Mouse (Mus musculus): Measurements from ENCODE around the gene Zfp189.

DNA sequence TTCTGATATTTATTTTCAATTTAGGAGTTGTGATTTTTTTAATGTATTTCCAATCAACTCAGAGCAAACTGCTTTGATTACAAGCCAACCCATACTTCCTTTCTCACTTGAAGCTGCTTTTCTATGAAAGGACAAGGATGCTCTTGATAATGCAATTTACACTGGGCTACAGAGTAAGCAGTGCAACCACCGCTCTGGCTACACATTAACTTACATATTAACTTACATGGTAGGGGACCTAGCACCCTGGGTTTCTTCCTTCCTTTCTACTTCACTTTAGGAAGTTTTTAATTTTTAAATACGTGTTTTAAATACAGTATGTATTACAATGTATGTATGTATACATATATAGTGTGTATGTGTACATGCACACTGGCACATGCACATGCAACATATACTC is 11.8 kb upstream of the Zfp189 start:
- TF ChIP-seq EP300 (optimal IDR thresholded peaks at IDR 0.05) (no peak), CTCF (IDR thresholded peaks at IDR 0.05; ENCODE audit: low read depth) (no peak)
